Mouse (Mus musculus) limb, embryonic 14.5 days (tissue): Measurements from ENCODE around the gene Gbx2. TPM values are rescaled to one million over a fixed set of nuclear protein-coding genes. Genes with fewer than 3 reads are reported as not detected.

Experiments
- ATAC-seq: fragments of 200-750 bp; cut with Nextera tagmentation; 2 replicates; pipeline ENCODE4 v1.8.0; 2017; ENCODE audit warnings: low read depth, moderate number of reproducible peaks, moderate TSS enrichment; ENCODE audit not compliant: low FRiP score
- DNase-seq: peaks from one replicate; pipeline ENCODE4 v3.0.0-alpha.2; 2015; ENCODE audit warnings: low spot score
- H3K27ac ChIP-seq: fragments of 300-500 bp; sonication (generic); replicated peaks from 2 replicates; pipeline ENCODE4 v1.5.1; 2014; ENCODE audit warnings: low read depth, mild to moderate bottlenecking, low read length, moderate library complexity, mixed read lengths
- H3K27me3 ChIP-seq: fragments of 300-500 bp; sonication (generic); 2 replicates; pipeline ENCODE4 v1.6.1; 2014; ENCODE audit warnings: low read length, mixed read lengths; ENCODE audit not compliant: control insufficient read depth, insufficient read depth
- H3K36me3 ChIP-seq: fragments of 300-500 bp; sonication (generic); 2 replicates; pipeline ENCODE4 v1.6.1; 2014; ENCODE audit warnings: mild to moderate bottlenecking, low read length, moderate library complexity, mixed read lengths; ENCODE audit not compliant: control insufficient read depth, insufficient read depth
- H3K4me1 ChIP-seq: fragments of 300-500 bp; sonication (generic); 2 replicates; pipeline ENCODE4 v1.6.1; 2014; ENCODE audit warnings: antibody characterized with exemption, low read length, mixed read lengths; ENCODE audit not compliant: control insufficient read depth, insufficient read depth
- H3K4me2 ChIP-seq: fragments of 300-500 bp; sonication (generic); replicated peaks from 2 replicates; pipeline ENCODE4 v1.6.1; 2014; ENCODE audit warnings: low read depth, mild to moderate bottlenecking, low read length, moderate library complexity; ENCODE audit not compliant: severe bottlenecking
- H3K4me3 ChIP-seq: fragments of 300-500 bp; sonication (generic); replicated peaks from 2 replicates; pipeline ENCODE4 v1.5.1; 2014; ENCODE audit warnings: low read length
- H3K9ac ChIP-seq: fragments of 300-500 bp; sonication (generic); 2 replicates; pipeline ENCODE4 v1.6.1; 2014; ENCODE audit warnings: mild to moderate bottlenecking, low read depth, low read length, moderate library complexity; ENCODE audit not compliant: severe bottlenecking
- H3K9me3 ChIP-seq: fragments of 300-500 bp; sonication (generic); 2 replicates; pipeline ENCODE4 v1.6.1; 2016; ENCODE audit warnings: low read length; ENCODE audit not compliant: control insufficient read depth
- POLR2A ChIP-seq: fragments of 200-500 bp; IDR thresholded peaks from 2 replicates; pipeline ENCODE4 v1.8.0; 2012; ENCODE audit warnings: inconsistent platforms, mild to moderate bottlenecking, moderate library complexity, borderline replicate concordance; ENCODE audit not compliant: insufficient read depth, insufficient read length; ENCODE audit errors: extremely low read depth
- WGBS: fragments of 180-500 bp; shearing (Covaris S2); extraction: QIAGEN DNeasy Blood & Tissue Kit; methylation state at CpG from one replicate; pipeline ENCODE4 v1.1.7; 2014; 5-methylcytosine and 5-hydroxymethylcytosine counted together
- polyA plus RNA-seq, 2 experiments: library from polyadenylated mRNA; depleted of rRNA in 1 of 2; stranded (reverse) in 1 of 2; unstranded in 1 of 2; fragments of >200 nt; fragmentation: Nextera tagmentation in 1 of 2; extraction: Ambion mirVana in 1 of 2; gene quantifications; 2 replicates each; pipeline versions ENCODE4 v1.2.1 to v1.2.3; 2012 to 2014

Gene Gbx2
- polyA plus RNA-seq, 2 experiments = 0.17 to 0.21 TPM

- 53% methylated on average over 8 of the region's 8 CpGs for WGBS
- Histone ChIP-seq H3K27me3 (no peaks in the 10 kb centered on the region), H3K27ac (no peak overlapping the region), H3K4me3 (no peak overlapping the region), H3K36me3 (no peaks in the 10 kb centered on the region), H3K4me2 (no peak overlapping the region), H3K9ac (no peak overlapping the region), H3K4me1 (peaks cover 6% of the 10 kb centered on the region; the same call in 1 of the 2 replicates), H3K9me3 (no peaks in the 10 kb centered on the region)
- DNase-seq (no peak), ATAC-seq (no peak)
- TF ChIP-seq POLR2A = no peak
Observed at GRCm38 (mm10) chr1:89880193-89880592, 50.8 kb downstream of the Gbx2 start.

- Histone ChIP-seq H3K4me3 (no peak overlapping the region), H3K9me3 (no peaks in the 10 kb centered on the region), H3K27ac (no peak overlapping the region), H3K4me1 (no peaks in the 10 kb centered on the region), H3K4me2 (no peak overlapping the region), H3K36me3 (no peaks in the 10 kb centered on the region), H3K9ac (no peak overlapping the region), H3K27me3 (no peaks in the 10 kb centered on the region)
- DNase-seq = no peak
- WGBS = 91% methylated on average over 11 of the region's 11 CpGs
- TF ChIP-seq POLR2A = no peak
- no peak for ATAC-seq
Observed at GRCm38 (mm10) chr1:89878496-89878895, 52.5 kb downstream of the Gbx2 start.

Other genes with a start within 250 kb of the Gbx2 start
- 0.38 and 0.61 TPM in 2 replicates for gene Asb18, start 83.5 kb upstream of the Gbx2 start, polyA plus RNA-seq (2012; rRNA removed)
- 0.06 and 0.11 TPM in 2 replicates for gene Asb18, start 83.5 kb upstream of the Gbx2 start, polyA plus RNA-seq (2014; fragmentation: Nextera tagmentation; extraction: Ambion mirVana)
- 0.10 and 0.14 TPM in 2 replicates for gene Iqca, start 222.2 kb upstream of the Gbx2 start, polyA plus RNA-seq (2012; rRNA removed)
- gene Iqca, start 222.2 kb upstream of the Gbx2 start, polyA plus RNA-seq (2014; fragmentation: Nextera tagmentation; extraction: Ambion mirVana) = 0.23 and 0.54 TPM in 2 replicates